Mouse (Mus musculus) cerebellum, adult 9-11 months (tissue): Measurements from ENCODE around the gene Mmrn2.

ENCODE experiments used
- DNase-seq: peaks from one replicate; pipeline ENCODE4 v3.0.0; 2022

Mmrn2 gene

GRCm38 (mm10) chr14:34375415-34375904 lies at the start of gene Mmrn2:
Gene Mmrn2 (plus strand): TSS chr14:34375465.
- DNase-seq: no peak

- no peak for DNase-seq
Measured at GRCm38 (mm10) chr14:34326606-34327005, 48.7 kb upstream of the Mmrn2 start.

GRCm38 (mm10) chr14:34327618-34328017 lies 47.6 kb upstream of the Mmrn2 start:
- no peak for DNase-seq

DNA sequence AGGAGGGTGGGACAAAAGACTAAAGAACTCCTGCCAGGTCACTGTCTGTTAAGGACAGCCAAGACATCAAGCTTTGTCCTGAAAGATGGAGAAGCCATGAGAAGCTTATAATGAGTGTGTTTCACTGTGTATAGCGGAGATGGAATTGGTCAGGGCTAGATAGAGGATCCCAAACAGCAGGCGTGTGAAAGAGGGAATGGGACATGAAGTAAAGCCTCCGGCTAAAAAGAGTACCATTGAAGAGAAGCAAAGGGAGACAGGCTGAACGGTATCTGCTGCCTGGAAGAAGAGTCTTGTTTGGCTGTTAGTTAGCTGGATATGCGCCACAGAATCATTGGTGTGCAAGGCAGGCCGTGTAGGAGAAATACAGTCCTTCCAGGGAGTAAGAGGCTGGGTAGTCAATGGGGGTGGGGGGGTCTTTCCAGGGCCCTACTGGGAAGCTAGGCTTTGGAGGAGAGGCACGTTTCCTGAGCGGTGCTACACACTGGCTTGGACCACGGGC lies 44.6 kb upstream of the Mmrn2 start:
- no peak for DNase-seq

GRCm38 (mm10) chr14:34331886-34332285 lies 43.4 kb upstream of the Mmrn2 start:
- DNase-seq: no peak

DNA sequence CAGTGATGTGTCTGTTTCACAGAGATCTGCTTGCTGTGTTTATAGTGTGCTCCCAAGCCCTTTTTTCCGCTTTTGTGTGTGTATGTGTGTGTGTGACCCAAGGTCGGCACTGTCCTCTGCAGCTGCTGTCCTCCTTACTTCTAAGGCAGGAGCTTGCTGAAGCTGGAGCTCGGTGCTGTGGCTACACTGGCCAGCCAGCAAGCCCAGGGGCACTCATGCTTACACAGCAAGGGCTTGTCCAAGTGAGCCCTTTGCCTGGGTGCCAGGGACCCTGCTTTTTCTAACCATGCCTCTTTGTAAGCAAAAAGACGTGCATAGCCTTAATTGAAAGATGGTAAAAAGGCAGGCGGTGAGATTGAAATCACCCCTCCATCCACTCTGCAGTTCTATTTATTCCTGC lies 42.8 kb upstream of the Mmrn2 start:
- DNase-seq: peak; percentile 47

DNA sequence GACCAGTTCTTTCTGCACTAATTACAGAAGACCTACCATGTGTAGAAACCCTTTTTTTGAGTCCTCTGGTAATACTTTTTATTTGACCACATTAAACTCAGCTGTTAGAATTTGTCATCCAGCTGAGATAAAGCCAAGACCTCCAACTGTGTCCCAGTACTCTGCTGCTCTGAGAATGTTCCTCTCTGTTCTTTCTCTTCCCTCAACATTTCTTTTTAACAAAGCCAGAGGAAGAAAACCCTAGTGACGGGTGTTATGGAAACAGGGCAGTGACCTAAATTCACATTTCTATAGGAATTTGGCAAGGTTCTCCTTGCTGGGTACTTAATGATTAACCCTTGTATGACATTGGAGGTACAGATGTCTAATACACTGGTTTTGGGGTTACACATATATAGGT lies 35.8 kb upstream of the Mmrn2 start:
- peak; percentile 14 for DNase-seq

- DNase-seq: no peak
Measured at GRCm38 (mm10) chr14:34341993-34342392, 33.3 kb upstream of the Mmrn2 start.

DNA sequence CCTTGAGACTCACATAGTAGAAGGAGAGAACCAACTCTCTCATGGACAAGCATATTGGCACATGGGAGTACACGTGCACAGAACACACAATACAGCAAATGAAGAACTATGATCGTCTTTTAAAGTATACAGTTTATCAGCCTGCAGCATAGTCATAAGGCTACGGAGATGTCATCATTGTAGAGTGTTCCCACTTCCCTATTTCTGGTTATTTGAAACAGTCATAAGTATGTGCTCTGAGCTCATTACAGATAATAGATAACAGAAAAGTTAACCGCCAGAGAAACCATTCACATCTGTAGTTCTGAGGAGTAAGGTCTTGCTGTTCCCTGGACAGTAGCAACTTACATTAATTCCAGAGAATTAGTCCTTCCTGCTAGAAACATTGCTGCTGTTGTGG lies 32.2 kb upstream of the Mmrn2 start:
- no peak for DNase-seq

- no peak for DNase-seq
Measured at GRCm38 (mm10) chr14:34344361-34344760, 30.9 kb upstream of the Mmrn2 start.

GRCm38 (mm10) chr14:34345771-34346566 lies 29.3 kb upstream of the Mmrn2 start:
- no peak for DNase-seq

DNA sequence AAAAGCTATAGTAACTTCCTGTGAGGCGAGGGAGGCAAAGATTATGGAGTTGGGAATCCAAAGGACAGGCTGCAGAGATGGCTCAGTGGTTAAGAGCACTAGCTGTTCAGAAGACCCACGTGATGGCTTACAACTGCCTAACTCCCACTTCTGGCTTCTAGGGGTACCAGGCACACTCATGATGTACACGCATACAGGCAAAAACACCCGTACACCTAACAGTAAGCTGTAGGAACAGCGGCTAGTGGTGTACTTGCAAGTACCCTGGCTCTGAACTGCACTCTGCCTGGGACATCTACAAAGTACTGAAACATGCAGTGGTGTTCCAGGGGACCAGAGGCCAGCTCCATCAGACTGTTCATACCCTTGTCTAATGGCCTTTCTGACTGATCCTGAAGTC lies 28.2 kb upstream of the Mmrn2 start:
- no peak for DNase-seq

DNA sequence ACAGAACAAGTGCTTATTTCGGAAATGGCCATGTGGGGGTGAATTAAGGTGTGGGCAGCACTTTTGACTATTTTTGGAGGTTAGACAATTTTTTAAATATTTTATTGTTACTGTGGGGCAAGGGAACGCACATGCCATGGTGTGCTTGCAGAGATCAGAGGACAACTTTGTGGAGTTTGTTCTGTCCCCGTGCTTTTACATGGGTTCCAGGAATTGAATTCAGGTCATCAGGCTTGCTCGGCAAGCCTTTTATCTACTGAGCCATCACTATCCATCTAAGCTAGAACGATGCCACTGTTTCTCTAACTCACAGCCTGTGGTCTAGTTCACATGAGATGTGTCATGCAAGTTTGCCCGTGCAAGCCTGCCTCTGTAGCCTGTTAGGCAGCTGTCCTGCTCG lies 27.0 kb upstream of the Mmrn2 start:
- DNase-seq: no peak

DNA sequence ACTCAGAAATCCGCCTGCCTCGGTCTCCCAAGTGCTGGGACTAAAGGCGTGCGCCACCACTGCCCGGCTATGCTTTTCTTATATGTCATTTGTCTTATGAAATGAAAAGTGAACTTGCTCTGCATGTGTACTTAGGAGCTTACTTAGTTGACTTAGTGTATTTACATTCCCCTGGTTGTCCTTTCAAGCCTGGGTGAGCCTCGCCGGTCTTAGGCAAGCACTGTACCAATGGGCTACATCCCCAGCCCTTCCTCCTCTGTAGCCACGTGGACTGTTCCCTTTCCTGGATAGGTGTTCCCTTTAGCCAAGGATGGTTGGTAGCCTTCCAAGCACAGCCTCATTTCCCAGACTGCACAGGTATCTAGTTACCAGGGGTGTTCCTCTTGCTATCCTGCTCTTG lies 26.3 kb upstream of the Mmrn2 start:
- no peak for DNase-seq

- DNase-seq: no peak
Measured at GRCm38 (mm10) chr14:34351660-34352059, 23.6 kb upstream of the Mmrn2 start.

- DNase-seq: no peak
Measured at GRCm38 (mm10) chr14:34352523-34352922, 22.7 kb upstream of the Mmrn2 start.

GRCm38 (mm10) chr14:34353326-34353725 lies 21.9 kb upstream of the Mmrn2 start:
- no peak for DNase-seq

- DNase-seq: no peak
Measured at GRCm38 (mm10) chr14:34354456-34354855, 20.8 kb upstream of the Mmrn2 start.

GRCm38 (mm10) chr14:34355301-34355700 lies 20.0 kb upstream of the Mmrn2 start, which contains the start of gene Fam25c:
Gene Fam25c (minus strand): TSS chr14:34355433.
- DNase-seq: no peak

- no peak for DNase-seq
Measured at GRCm38 (mm10) chr14:34357671-34358455, 17.4 kb upstream of the Mmrn2 start.

DNA sequence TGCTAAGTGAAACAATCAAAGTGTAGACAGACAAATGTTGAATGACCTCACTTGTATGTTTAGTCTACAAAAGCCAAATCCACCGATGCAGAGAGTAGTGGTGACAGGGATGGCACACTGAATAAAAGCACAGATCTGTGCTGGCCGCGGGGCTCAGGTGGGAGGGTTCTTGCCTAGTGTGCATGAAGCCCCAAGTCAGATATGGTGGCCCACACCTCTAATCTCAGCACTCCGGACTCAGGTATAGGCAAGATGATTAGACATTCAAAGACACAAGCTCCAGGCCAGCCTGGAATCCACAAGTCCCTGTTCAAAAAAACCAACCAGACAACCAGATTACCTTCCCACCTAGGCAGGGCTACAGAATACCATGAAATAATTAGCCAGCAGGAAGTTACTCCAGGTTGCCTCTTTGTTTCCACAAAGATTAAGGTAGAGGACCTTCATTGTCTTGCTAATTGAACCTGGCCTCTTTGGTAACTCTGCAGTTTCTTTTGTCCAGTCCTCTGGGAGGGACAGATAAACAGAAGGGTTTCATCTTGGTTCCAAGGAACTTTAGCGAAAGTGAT lies 15.5 kb upstream of the Mmrn2 start:
- no peak for DNase-seq

GRCm38 (mm10) chr14:34360251-34360650 lies 15.0 kb upstream of the Mmrn2 start:
- no peak for DNase-seq

DNA sequence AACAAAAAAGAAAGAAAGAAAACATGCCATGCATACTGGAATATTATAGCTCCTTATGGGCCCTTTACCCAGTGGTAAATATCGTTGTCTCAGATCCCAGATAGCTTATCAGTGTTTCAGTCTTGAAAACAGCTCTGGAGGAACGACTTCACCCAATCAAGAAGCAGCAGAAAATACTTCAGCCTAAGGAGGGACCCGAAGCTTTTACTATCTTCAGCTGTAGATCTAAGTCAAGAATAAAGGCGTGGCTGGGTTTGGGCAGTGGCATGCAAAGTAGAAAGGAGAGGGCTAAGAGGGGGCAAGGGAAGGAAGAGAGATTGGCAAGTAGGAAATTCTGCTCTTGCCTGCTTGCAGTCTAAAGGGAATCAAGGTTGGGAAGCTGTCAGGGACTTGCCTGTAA lies 13.1 kb upstream of the Mmrn2 start:
- no peak for DNase-seq
